Mouse (Mus musculus): Measurements from ENCODE around the gene C1qtnf6.

C1qtnf6 gene

DNA sequence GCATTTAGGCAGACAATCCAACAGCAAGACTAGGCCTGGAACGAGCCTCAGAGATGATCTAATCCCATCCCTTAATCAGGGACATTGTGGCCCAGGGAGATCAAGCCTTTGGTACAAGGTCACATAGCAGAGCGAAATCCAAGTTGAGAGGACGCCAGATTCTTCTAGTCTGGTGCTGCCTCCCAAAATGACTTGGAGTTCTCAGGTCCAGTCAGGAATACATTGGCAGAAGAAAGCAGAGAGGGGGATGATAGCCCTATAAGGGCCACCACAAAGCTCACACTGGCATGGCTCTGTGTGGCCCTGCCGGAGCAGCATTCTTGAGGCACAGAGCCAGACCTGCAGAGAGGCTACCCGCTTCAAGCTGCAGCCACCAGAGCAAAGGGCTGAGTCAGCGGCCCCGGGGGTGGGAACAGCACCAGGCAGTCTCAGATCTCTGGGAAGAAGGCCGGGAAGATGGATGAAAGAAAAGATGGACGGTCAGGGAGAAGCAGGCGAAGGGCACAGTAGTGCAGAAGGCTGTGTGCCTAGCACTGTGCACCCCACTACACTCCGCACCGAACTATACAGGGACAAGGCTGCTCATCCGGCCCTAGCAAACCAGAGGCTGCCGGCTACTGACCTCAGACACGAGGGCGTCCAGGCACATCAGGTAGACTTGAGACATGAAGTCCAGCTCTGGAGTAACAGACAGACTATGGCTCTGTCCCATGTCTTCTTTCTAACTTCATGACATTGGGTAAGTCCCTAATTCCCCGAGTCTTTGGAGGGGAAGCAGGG is at the start of gene C1qtnf6:
TSS of gene C1qtnf6 (minus strand) at position 746 of the 780 bp plus-strand sequence.
- DNase-seq: peak; percentile 55

DNA sequence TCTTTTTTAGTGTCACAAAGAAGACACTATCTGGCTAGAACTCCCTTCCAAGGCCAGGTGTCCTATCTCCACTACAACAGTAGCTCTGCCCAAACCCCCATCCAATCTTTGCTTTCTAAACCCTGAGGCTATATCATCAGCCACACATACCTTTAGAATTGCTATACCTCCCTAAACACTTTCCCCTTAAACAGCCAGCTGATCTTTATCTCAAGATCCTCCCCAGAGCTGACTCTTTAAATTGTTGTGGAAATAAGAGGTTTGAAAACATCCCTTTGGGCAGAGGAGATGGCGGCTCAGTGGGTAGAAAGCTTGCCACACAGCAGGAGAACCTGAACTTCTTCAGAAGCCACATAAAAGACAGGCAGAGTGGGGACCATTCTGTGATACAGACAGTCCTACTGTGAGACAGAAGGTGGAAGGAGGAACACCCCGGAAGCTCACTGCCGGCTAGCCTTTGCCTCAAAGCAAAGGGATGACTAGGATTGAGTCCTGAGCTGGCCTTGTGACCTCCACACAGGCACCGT is 45.1 kb upstream of the C1qtnf6 start:
- DNase-seq: no peak

DNA sequence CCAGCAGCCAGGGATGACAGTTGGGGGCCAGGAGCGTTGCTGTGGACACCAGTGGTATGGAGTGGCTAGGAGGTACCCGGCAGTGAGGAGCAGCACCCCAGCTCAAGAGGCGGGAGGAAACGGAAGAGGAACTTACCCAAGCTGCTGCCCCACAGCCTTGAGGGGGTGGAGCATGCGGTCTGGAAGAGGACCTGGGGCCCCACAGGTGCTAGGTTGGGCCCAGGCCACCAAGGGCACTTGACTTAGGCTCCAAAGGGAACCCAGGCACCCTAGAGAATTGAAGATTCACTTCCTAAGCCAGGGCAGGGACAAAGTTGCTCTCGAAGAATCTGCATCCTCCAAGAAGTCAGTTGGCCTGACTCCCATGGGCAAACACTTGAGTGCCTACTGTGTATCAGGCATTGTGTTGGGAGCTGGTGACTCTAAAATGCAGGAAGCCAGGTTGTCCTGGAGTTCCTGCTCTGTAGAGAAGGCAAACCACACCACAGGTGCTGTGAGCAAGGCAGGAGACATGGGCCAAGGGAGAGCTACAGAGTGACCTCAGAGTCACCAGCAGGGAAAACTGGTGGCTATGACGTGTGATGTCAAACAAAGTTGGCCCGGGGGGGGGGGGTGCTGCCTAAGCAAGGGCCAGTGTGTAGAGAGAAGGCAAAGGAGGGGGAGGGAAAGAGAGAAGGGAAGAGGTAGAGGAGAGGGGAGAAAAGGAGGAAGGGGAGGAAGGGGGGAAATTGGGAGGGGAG is 41.6 kb upstream of the C1qtnf6 start, which contains the start of gene Rac2:
TSS of gene Rac2 (minus strand) at position 126 of the 740 bp plus-strand sequence.
- no peak for DNase-seq

DNA sequence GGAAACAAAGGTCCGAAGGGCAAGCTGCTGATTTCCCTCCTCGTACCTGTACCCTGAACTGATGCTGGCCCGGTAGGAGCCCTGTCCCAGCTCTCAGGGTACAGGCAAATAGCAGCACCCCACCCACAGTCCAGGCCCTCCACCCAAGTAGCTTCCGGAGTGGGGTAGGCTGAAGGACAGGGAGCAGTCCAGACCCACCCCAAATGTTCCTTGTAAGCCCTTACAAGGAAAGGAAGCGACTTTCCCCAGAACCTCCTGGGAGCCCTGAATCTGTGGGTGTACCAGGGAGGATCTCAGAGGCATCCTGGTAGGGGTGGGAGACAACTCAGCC is 41.0 kb upstream of the C1qtnf6 start:
- no peak for DNase-seq

DNA sequence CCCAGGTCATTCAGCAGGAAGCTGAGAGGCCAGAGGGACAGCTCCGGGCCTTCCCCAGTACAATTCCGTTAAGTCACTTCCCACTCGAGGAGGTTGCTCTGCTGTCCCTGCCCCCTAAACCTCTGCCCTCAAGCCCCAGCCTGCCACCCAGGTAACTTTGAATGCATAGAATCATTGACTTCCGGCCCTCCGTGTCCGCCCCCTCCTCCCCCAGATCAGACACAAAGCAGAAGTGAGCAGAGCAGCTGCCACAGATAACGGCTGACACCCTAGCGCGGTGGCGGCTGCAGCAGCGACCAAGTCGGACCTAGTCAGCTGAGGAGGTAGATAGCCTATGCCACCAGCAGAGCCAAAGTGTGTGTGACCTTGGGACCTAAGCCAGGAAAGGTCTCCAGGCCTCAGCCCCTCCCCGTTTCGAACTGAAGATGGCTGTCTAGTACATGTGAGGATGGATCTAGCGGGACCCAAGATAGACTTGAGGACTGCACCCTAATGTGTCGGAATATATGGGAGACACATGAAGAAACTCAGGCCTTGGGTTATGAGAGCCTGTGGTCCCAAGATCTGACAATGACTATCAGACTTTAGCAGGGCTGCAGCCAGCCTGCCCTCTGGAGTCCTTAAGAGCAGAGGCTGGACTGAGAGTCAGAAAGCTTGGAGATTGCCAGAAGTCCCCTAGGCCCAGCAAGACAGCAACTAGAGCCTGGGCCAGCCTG is 40.5 kb upstream of the C1qtnf6 start:
- DNase-seq: no peak

DNA sequence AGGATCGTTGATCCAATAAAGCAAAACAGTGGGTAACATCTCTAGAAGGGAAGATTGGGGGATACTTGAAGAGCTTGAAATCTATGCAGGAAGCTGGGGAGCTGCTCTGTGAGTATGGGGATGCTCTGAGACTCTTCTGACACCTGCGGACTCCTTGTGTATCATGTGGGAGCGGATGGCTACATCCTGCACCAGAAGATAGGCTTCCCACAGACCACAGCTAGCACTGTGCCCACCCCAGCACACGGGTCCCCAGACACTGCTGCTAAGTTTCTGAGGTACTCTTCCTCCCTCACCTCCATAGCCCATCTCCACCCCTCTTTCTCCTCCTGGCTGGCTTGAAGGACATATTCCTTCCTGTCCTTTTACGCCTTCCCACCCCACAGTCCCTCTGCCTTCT is 39.0 kb upstream of the C1qtnf6 start:
- no peak for DNase-seq

DNA sequence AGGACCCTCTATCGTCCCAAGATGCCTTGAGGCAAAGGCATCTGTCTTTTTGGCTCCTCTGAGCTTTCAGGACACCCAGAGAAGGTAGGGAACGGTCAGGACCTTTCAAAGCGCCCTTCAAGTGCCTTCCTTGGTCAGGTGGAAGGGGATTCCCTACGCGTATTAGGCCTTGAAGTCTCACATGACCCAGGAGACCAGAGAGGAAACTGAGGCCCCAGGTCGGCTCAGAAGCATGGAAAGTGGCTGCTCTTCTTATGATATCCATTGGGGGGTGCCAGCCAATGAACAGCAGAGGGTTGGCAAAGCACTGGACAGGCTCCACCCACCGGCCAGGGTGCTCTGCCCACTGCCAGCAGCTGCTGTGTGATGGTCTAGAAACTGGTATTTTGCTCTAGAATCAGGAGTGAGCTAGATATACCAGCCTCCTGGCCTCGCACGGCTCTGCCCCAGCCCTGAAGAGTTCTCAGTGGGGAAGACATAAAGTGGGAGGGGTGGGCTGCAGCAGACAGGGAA is 36.4 kb upstream of the C1qtnf6 start:
- DNase-seq: no peak

DNA sequence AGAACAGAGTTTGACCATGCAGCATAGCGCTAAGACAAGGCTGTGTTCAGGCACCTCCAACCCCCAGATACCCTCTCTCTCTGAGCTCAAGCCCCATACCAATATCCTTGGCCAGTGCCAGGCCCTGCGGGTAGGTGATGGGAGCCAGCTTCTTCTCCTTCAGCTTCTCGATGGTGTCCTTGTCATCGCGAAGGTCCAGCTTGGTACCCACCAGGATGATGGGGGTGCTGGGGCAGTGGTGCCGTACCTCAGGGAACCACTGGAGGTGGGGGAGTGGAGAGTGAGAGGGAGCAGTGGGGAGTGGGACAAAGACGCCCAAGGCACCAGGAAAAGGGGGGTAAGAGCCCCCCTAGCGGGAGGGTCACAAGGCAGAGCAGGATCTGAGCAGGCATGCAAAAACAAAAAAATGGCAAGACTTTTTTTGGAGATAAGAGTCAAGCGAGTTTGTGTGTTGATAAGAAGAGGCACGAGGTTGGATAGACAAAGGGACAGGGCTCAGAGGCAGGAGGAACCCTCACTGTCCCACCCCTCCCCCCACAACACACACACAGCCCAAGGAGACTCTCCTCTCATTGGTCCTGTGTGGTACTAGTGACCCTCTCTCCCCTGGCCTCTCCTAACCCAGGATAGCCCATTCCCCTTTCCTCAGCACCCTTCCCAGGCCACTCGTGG is 33.7 kb upstream of the C1qtnf6 start:
- DNase-seq: no peak

DNA sequence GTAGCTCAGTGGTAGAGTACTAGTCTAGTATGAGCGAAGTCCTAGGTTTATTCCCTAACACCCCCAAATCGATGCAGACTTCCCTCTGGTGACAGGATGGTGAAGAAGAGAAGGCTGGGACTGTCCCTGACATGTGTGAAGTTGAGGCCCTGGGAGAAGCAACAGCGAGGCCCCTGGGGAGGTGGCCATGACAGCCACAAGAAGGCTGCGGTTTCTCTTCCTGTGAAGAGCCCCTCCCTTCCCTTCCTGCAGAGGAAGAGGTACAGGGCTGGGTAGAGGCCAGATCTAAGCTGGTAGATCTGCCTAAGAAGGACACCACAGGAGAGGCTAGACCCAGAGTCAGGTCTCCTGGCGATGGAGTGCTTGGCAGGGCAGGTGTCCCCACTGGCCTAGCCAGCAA is 32.7 kb upstream of the C1qtnf6 start:
- DNase-seq: no peak

DNA sequence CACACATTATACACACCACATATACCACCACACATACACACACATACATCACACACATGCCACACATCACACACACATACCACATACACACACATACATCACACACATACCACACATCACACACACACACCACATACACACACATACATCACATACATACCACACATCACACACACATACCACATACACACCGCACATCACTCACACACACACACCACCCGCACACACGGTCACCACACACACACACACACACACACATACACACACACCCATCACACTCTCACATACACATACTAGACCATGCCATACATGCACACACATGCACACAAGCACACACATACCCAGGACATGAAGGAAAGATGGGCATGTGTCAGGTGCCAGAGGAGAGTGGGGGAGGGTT is 32.1 kb upstream of the C1qtnf6 start:
- no peak for DNase-seq

DNA sequence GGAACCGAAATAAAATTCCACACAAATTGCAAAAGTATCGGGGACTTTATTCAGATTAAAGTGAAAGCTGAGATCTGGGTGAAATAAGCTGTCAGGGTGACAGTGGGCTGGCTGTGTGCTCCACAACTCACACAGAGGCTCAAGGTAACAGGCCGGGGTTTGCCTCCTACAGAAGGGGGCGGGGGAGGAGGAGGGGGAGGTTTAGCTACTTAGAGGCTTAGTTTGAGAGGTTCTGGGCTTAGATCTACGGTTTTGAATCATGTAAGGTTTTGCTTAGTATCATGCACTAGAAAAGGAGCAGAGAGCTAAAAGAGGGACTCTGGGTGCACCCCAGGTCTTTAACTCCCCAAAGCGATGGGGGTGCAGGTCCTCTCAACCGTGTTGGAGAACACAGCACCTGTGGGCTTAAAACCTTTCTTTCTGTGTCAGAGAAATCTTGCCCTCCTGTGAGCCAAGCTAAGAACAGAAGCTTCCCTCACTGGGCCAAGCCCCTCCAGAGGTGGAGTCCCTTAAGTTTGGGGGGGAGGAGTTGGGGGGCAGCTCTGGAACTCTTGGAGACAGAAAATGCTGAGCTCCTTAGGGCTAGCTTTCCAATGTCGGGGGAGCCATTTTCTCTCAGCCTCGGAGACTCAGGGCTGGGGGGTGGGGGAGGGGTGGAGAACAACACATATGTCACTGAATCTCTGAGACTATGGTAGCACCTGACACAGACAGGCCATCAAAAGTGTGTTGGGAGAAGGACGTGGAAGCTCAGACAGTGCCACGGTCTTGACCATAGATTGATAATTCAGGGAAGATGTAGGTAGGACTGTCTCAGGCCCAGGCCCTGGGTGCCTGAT is 28.1 kb upstream of the C1qtnf6 start:
- no peak for DNase-seq

DNA sequence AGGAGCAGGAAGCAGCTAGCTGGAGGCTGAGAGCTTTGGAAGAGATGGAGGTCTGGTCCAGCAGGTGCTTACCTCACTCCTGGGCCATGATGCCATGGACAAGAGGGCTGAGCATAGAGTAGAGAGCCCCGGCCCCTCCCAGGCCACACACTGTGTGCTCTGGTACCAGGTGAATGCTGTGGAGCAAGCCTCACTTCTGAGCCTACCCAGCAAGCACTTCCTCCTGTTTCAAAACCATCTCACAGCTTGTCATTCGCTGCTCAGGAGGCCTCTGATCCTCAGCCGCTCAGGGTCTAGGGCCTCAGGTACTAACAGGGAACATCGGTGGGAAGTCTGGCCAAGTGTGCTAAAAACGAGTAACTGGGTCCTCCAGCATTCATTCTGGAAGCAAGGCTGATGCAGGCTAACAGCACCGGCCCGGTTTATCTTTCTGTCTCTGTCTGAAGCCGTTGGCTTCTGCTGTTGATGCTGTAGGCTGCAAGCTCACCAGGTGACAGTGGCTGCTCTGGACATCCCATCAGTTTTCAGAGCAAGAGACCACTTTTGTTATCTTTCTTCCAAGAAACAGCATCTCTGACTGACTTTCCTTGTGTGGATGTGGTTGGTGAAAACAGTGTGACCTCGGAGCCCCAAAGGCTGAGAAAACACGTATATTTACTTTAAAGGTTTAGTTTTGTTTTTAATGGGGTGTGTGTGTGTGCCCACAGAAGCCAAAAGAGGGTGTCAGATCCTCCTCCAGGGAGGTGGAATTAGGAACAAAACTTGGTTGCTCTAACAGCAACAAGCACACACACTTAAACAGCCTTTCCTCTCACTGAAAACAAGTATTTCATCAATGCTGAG is 26.7 kb upstream of the C1qtnf6 start:
- no peak for DNase-seq

DNA sequence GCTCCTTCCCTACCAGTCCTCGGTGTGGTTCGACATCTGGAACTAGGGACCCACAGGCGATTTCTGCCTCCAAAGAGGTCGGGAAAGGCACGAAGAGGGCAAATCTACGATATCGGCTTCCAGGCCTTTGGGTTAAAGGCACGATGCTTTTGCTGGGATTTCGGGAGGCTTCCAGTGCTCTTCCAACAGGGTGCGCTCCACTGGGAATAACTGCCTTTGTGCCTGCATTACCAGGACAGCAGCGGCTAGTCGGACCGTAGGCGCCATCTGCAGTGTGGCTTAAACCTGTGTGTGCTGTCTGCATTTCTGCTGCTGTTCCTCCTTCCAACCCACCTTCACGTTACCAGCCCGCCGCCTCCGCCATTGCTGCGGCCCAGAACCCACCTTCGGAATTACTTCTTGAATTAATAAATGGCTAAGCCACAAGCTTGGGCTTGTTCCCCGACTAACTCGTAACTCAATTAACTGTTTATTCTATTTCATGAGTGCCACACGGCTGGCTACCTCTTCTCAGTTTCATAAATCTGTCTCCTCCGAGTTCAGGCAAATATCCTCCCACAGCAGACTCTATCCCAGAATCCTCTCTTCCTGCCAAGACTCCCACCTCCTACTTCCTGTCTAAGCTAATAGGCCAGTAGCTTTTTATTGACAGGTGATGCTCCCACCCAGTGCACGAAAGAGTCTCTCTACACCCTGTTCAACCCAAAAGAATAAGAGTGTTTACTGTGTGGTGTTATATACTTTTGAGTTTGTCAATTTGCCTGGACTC is 23.5 kb upstream of the C1qtnf6 start:
- no peak for DNase-seq

DNA sequence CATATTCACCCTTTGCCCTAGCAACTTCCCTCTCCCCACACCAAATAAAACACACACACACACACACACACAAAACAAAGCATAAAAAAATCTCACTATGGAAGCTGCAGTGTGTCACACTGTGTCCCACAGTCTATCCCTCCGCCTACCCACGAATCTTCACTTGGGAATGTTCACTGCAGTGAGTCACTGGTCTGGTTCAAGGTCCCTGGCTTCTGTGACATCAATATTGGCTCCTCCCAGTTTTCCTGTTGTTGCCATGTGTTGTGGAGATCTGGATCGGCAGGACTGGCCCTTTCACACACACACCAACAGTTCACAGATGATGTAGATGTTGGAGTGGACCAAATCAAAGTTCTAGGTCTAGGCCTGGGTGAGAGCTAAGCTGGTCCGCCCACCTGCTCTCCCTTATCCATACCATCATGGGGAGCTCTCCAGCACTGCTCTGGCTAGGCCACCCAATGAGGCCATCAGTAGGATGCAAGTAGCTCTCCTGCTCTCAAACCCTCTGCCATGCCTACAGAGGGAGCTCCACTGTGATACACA is 18.0 kb upstream of the C1qtnf6 start:
- no peak for DNase-seq

DNA sequence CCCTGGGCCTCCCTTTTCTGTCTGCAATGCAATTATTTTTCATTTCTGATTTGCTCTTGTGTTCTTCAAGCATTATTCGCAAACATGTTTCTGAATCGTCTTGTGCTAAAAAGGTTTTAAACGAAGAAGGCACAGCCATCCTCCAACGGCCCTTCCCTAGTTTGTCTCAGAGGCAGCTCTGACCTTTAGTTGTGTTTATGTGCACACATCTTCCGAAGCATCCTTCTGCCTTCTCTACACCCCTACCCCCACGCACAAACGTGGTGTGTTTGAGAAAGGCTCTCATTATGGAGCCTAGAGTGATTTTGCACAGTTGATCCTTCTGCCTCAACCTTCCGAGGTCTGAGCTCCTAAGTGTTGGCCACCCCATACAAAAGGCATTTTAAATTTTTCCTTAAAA is 17.5 kb upstream of the C1qtnf6 start:
- DNase-seq: no peak

DNA sequence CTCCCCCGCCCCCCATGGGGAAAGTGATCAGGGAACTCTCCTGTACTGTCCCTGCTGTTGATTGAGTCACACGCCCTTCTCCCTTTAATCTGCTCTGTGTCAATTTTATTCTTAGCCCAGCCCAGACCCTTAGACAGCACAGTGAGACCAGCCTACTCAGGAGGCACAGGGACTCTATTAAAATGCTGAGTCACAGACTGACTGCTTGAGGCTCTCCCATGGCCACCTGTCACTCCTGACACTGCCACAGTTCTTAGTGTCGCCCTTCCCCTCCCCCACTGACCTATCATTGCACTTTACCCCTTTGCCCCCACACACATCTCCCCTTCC is 17.1 kb upstream of the C1qtnf6 start:
- no peak for DNase-seq

DNA sequence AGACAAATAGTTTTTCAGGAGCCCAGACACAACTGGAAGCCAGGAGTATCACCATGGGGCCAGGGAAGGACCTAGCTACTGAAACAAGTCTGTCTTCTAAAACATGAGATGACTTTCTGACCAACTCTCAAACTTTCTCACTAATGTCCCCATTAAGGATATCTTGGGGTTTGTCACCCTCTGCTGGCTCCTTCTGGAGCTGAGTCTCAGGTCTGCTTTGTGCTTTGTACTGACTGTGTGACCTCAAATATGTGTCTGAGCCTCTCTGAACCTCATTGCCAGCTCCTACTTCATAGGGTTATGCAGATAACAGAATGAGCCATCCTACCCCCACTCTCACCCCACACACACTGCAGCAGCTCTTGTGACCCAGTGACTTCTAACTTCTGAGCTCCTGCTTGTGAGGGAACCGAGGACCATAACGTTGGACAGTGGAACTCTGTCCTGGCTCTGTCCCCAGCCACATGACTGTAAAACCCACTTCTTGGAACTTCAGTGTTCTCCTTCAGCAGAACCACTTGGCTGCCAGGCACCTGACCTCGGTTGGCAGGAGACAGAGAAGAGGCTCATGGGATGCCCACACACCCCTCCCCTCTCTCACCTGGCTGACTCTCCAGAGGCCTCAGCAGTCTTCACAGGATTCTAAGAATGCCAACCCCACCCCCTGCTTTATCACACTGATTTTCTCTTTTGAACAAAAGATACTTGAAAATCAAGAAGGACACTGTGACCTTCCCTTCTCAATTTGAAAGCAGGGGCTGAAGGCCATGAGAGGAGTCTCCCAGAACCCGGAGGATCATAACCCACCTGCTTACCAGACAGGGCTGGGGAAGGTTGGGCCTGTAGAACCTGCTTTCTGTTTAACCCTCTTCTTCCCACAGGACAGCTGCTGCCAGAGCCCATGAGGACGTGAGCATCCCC is 16.5 kb upstream of the C1qtnf6 start:
- DNase-seq: no peak

DNA sequence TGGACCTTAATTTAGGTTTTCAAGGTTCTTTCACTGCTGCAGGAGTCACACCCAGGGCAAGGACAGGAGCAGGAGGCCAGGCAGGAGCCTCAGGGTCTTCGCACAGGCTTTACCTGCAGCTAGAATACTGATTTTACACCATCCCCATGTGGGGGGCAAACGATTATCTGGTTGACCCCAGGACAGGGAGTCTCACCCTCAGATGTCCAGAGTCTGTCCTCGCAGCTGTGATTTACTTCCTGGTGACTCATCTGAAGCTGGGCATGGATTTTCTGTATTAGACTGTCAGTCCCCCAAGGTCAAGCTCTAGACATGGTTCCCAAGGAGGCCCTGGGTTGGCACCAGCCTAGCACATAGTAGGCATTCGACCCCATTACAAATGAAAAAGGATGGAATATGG is 14.8 kb upstream of the C1qtnf6 start:
- no peak for DNase-seq

DNA sequence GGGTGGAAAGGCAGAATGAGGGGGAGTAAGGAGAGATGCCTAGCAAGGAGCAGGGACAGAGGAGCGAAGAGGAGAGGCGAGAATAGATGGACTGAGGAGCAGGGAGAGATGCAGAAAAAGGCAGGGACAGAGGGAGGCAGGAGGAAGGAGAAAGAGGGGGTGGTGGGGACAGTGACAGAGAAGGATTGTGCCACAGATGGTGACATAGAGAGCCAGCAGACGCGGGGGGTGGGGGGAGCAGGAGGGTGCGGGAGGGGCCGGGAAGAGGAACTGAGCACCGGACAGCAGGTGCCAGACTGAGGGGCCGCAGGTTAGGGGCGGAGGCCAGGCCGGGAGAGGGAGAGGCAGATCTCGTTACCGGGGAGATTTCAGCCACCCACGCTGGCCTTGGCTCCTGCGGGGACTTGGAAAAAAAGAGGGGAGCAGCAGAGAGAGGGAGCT is 13.4 kb upstream of the C1qtnf6 start, which contains the start of gene Sstr3:
TSS of gene Sstr3 (minus strand) at position 125 of the 441 bp plus-strand sequence.
- peak; percentile 64 for DNase-seq
